Mouse (Mus musculus) thymus, adult 18-20 months (tissue): ENCODE measurements around the gene Desi1.

Experiments used
- DNase-seq, 2 experiments: peaks; one replicate each; pipeline ENCODE4 v3.0.0; 2022; ENCODE audit warnings: mixed read lengths in 2 of 2

Desi1 gene

DNA sequence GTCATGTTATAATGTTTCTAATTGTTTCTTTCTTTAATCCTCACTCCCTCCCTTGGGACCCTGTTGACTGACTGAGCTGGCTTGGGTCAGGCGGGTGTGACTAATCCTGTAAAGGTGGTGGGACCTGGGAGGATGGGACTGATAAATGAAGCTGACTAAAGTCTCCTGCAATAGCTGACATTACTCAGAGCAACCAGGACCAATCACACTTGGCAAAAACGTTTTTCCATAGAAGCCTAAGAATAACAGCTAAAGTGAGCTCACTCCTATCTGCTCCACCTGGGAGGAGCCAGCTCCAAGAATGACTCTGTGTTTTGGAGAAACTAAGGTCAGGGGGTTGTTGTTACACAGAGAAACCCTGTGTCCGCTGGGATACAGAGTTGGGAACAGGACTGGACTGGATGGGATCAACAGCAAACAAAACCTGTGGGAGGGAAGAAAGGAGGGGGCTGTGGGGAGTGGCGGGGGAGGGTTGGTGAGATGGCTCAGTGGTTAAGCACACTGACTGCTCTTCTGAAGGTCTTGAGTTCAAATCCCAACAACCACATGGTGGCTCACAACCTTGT lies 68.6 kb downstream of the Desi1 start:
- no peak for DNase-seq

DNA sequence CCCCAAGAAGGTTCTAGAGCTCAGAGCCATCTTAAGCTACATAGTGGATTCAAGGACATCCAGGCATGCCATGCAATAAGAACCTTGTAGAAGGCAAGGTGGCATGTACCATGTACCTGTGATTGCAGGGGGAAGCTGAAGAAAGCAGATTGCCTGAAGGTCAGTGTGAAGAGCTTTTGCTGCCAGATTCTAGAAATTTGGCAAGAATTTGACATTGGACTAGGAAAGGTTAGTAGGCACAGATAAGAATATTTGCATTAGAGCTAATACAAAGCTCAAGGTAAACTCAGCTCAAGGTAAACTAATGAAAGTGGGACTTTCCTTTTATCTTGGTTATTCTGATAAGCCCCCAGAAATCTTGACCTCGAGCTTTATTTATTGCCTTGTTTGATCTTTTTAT lies 69.4 kb downstream of the Desi1 start:
- DNase-seq: no peak

DNA sequence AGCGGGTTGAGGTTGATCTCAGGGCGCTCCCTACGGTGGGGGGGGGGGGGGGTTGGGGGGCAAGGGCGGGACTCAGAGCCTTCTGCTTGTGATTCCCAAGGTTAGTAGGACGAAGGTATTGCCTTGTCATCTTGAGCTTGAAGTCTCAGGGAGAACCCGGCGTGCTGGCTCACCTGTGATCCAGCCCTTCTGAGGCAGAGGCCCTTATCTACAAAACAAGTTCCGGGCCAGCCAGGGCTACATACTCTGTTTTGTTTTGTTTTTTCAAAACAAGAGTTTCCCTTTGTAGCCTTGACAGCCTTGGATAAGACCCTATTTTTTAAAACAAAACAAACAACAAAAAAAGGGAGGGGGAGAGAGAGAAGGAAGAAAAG lies 72.6 kb downstream of the Desi1 start:
- DNase-seq: no peak

DNA sequence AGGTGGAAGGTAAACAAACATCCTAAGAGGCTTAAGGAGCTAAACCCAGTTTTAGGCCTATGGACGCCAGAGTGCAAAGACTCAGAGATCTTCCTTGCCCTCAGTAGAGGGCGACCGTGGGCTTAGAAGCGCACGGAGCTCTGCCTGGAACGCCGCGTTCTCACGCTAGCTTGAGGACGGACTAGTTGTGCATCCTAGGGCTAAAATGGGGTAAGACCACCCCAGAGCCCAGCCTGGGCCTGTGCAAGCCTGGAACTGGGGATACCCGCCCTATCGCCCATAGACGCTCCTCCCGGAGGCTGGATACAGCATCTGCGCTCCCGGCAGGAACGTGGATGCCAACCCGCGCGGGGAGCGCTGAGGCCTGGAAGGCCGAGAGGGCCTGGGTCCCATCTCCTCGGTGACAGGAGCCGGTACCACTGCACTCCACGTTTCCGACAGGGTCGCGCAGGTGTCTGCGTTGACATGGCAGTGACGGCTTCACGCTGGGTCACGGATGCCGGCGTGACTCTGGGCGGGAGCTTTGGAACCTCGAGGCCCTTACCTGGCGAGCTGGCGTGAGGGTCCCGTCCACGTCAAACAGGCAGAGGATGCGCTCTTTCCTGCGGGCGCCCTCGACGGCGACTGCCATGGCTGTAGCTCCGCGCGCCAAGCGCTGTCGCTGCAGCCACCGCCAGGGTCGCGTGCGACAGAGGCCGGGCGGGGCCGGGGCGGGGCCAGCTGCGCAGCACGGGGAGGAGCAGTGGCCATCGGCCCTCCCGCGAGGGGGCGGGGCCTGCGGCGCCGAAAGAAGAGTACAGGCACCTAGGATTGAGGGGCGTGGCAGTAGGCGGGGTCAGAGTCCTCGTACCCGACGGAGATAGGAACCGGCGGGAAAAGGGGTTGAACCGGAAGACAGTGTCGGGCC lies 73.2 kb downstream of the Desi1 start, which contains the start of gene Pmm1:
Pmm1 (minus strand) TSS at position 760 of the 907 bp plus-strand sequence.
- peak; percentile 98 for DNase-seq

DNA sequence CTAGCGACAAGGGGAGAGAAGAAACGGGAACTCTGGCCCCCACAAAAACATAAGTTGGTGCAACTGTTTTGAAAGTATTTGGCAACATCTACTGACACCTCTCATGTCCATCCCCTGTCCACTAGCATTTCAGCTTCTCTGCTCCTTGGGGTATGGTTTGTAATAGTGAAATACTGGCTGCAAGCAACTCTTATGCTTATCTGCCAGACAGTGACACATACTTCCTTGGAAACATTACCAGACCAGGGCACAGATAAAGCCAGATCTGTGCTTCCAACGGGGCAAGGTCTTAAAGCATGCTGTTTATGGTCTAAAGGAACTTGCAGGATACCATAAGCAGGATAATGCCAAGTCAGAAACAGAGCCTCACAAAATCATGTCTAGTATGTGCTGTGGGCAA lies 74.8 kb downstream of the Desi1 start:
- no peak for DNase-seq

DNA sequence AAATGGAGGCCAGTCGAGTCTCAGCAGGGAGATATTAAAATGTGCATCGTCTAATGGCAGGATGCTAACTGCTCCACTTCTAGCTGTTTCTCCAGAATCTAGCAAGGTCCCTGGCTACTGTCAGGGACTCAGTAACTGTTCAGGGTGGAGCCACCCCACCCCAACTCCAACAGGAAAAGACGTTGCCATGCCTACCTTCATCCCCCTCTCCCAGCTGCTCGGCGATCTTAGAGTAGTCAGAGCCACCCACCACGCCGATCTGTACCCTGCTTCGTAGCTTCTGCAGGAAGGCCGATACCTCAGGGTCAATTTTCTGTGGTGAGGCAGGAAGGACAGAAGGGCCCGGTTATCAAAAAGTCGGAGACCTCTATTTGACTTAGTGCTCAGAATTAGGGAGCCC lies 76.1 kb downstream of the Desi1 start:
- DNase-seq: no peak

DNA sequence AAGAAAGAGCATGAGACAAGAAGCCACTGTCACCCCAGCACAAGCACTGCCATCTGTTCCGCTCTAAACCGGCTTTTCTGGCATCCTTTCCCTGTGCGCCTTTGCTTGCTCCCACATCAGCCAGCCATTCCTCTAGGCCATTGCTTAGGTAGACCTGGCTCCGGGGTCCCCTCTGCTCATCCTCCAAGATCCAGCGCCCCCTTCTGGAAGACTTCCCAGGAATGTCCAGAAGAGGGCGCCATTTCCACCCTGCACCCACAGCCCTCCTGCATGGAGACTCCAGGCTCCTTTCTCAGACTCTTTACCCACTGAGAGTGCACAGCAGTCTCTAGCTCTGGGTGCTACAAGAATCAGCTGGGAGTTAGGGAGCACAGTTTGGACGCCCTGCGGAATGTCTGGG lies 77.2 kb downstream of the Desi1 start:
- no peak for DNase-seq

DNA sequence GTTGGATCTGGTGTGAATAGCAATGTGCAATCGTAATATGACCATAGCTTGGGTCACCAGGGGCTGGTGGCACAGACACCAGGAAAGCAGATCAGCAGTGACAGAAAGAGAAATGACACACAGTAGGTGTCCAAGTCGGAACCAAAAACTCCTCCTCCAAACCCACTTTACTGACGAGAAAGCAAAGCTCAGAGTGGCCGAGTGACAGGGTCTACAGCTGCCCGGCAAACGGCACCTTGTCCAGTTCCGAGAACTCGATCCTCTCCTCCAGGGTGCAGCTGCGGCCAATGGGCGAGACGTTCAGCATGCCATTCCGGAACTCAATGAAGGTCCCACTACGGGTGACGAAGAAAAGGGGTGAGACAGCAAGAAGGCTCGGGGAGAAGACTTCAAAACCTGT lies 78.2 kb downstream of the Desi1 start:
- no peak for DNase-seq

DNA sequence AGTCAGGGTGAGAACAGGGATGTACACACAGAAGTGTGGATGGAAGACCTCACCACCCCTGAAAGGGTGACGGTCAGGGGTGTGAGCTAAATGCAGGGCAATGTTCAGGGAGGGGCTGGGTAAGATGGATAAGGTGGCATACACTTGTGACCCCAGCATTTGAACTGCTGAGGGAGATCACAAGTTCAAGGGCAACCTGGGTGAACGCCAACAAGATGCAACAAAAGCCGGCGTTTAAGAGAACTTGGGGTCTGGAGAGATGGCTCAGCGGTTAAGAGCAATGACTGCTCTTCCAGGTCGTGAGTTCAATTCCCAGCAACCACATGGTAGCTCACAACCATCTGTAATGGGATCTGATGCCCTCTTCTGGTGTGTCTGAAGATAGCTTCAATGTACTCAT lies 78.9 kb downstream of the Desi1 start:
- DNase-seq: no peak

DNA sequence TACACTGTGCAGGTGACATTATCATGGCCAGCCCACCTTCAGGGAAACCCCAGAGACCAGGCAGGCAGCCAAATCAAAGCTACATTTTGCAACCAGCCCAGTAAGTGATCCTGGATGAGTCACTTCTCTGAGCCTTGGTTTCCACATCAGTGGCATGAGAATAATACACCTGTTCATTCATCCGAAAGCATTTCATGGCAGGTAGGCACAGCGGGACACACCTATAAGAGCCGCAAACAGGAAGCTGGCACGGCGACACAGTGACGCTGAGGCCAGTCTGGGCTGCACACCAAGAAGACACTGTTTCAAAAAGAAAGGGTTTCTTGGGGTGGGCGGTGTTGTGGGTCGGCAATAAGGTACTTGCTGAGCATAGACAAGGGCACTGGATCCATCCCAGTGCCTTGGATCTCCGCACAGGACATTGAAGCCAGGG lies 79.5 kb downstream of the Desi1 start:
- DNase-seq: no peak

DNA sequence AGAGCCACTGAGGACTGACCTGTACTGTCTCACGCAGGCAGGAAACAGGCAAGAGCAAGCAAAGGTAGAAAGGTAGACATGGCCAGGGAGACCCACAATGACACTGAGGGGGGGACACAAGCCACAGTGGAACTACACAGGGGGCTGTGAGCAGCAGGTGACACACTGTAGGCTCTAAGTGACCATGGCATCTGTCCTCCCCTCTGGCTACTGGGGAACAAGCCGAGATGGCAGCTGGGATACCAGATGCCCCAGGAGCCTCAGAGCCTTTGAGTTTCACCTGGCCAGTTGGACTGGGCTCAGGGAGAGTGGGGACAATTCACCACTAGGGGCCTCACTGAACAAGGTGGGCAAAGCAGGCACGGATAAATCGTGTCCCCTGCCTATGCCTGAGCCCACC lies 81.4 kb downstream of the Desi1 start:
- no peak for DNase-seq

DNA sequence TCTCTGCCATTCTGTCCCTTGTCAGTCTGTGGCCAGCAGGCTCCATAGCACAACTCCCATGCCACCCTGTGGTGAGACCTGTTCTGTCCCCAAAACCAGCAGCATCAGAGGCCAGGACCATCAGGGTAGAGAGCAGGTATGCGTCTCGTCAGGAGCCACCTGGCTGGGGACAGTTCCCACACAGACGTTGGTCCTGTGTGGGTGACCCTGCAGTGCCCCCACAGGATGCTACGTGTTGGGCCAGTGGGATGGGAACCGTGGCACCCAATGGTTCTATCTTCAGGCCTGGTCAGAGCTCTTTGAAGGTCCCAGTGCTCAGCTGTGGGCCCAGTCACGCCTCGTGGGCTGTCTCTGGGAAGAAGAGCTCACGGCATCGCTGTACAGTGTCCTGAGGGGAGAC lies 82.5 kb downstream of the Desi1 start:
- no peak for DNase-seq

DNA sequence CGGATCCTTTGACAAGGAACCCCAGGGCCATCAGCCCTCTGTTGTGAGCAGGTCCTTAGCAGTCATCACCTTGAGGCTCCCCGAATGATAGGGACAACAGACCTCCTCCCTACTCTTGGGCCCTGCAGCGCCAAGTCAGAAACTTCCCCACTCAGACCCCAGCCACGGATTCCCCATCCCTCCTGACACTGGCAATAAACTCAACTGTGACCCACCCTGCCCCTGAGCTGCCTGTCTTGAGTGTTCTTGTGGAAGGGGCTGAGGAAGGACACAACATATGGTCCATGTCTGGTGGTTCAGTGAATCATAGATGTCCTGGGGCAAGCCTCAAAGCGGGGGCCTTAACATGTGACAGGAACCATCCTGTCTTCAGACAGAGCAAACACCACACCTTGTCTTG lies 82.9 kb downstream of the Desi1 start:
- no peak for DNase-seq

DNA sequence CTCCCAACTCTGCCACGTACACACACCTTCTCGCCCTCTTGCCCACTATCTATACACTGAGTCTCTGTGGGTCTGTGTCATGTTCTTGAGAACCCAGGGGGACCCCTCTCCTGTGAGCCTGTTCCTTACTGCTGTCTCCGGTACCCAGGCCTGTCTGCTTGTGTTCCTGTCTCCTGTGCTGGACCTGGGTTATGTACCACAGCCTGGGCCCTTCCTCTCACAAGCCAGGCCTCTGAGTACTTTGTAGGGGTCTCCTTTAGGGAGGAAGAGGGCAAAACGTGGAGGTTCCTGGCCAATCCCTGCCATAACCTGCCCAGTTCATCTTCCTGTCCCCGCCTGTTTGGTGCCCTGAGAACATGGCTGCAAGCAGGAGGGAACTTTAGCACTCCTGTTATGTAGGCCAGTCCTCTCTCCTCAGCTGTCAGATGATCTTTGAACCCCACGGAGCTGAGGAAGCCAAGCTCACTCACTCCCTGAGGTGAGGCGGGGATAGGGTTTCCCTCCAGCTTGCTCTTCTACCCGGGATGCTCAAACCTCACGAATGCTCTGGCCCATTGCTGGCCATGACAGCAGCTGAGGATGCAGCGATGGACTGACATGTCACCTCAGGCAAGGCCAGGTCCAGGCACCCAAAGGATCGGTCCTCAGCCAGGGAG lies 84.1 kb downstream of the Desi1 start:
- DNase-seq: no peak

DNA sequence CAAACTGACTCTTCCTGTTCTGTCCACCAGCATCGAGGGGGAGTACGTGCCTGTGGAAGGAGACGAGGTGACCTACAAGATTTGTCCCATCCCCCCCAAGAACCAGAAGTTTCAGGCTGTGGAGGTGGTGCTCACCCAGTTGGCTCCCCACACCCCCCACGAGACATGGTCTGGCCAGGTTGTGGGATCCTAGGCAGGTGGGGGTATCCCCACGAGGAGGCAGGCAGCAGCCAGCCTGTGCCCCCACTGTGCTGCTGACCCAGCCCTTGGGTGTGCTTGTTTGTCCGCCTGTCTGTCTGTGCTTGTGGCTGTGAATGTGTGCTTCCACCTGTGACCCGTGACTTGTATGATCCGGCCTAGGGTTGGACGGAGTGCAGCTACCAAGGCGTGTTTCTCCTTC lies 84.6 kb downstream of the Desi1 start:
- DNase-seq: no peak

DNA sequence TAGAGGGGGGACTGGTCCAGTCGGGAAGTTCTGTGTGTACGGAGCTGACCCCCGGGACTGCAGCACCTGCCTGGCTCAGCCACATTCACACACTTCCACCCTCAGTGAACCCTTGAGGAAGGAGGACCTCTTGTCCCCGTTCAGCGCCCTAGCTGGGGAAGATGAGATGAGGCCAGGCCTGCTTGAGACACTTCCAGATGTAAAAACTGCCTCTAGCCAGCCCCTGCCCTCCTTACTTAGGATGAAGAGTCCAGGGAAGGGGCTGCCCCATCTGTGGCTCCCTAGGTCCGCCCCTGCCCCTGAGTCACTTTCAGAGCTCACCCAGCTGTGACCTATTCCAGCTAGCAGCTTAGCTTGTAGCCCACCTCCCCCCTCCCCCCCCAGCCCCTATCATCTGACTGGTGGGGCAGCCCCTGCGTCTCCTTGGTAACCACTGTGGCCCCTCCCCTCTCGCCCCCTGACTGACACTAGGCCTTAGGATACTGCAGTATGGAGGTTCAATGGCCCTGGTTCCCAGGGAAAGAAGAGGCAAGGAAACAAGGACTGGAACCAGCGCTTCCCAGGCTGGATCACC lies 90.4 kb downstream of the Desi1 start:
- no peak for DNase-seq
